Mouse (Mus musculus): ENCODE results near the gene Zfp617.
"Not testable (repeated sequence)": the region's sequence is repeated elsewhere in the genome, so short reads cannot be mapped to it uniquely, and the experiment has no call there.

- TF ChIP-seq POLR2A (IDR thresholded peaks at IDR 0.05; ENCODE audit: borderline replicate concordance, extremely low read depth, low read depth, low read length); CTCF (IDR thresholded peaks at IDR 0.05; ENCODE audit: insufficient read depth, low read length): not testable (repeated sequence)
Measured at GRCm38 (mm10) chr8:71861551-71861950, 46.9 kb upstream of the Zfp617 start.

Data from lung, adult 2 months (tissue).